Mouse (Mus musculus) thymus, adult 2 months (tissue): Measurements from ENCODE around the gene Itpr1.

Experiments
- CTCF ChIP-seq: fragments of 200-500 bp; IDR thresholded peaks from 2 replicates; pipeline ENCODE4 v1.5.1; 2012; ENCODE audit warnings: mild to moderate bottlenecking, control low read depth, low read length, moderate library complexity, borderline replicate concordance; ENCODE audit not compliant: control insufficient read depth, poor library complexity, insufficient read depth; ENCODE audit errors: extremely low read depth
- POLR2A ChIP-seq: fragments of 200-500 bp; IDR thresholded peaks from 2 replicates; pipeline ENCODE4 v1.6.1; 2012; ENCODE audit warnings: mild to moderate bottlenecking, low read length, control low read depth, moderate library complexity; ENCODE audit not compliant: control insufficient read depth, poor library complexity, insufficient read depth; ENCODE audit errors: extremely low read depth

GRCm38 (mm10) chr6:108434816-108435215 is 221.9 kb downstream of the Itpr1 start:
- TF ChIP-seq CTCF = no peak
- no peak for TF ChIP-seq POLR2A
